Comparison of ENCODE assay signal across 28 mouse cellular contexts in genomic region chr1:54121071-54121730, GRCm38 (mm10).
"Had no signal": no experiment of that assay in that cellular context is flagged by ENCODE, and none has a peak within 500 bp of the region (broad histone marks: within the 10 kb centered on the region; RNA-seq: fewer than 3 reads in every experiment).

No protein-coding gene starts in this region.

- ATAC-seq: hindbrain, embryonic 16.5 days; inflammation-experienced regulatory T-cells, adult 6 months; intestine, embryonic 15.5 days; intestine, postnatal 0 days; liver, postnatal 0 days had no signal

- H3K36me3 ChIP-seq: heart, embryonic 13.5 days; heart, embryonic 15.5 days; hindbrain, embryonic 10.5 days; hindbrain, embryonic 12.5 days; intestine, embryonic 15.5 days; kidney, embryonic 15.5 days; limb, embryonic 10.5 days; limb, embryonic 12.5 days; liver, embryonic 13.5 days; liver, embryonic 15.5 days had no signal

- H3K4me2 ChIP-seq: heart, embryonic 11.5 days; heart, embryonic 13.5 days; heart, embryonic 15.5 days; hindbrain, embryonic 12.5 days; hindbrain, embryonic 14.5 days; intestine, embryonic 15.5 days; kidney, embryonic 15.5 days; limb, embryonic 12.5 days; liver, embryonic 11.5 days; liver, embryonic 13.5 days; liver, embryonic 15.5 days had no signal

- H3K27me3 ChIP-seq: heart, embryonic 13.5 days; heart, embryonic 15.5 days; hindbrain, embryonic 12.5 days; intestine, embryonic 15.5 days; kidney, embryonic 15.5 days; limb, embryonic 12.5 days; liver, embryonic 13.5 days; liver, embryonic 15.5 days had no signal

- H3K4me1 ChIP-seq: intestine, embryonic 15.5 days; kidney, embryonic 15.5 days; liver, embryonic 13.5 days; liver, embryonic 15.5 days had no signal

- H3K9ac ChIP-seq: heart, embryonic 13.5 days; heart, embryonic 15.5 days; hindbrain, embryonic 12.5 days; hindbrain, embryonic 14.5 days; intestine, embryonic 15.5 days; kidney, embryonic 15.5 days; limb, embryonic 12.5 days; liver, embryonic 13.5 days; liver, embryonic 15.5 days; liver, postnatal 0 days had no signal

- H3K9me3 ChIP-seq: heart, embryonic 13.5 days; heart, embryonic 15.5 days; hindbrain, embryonic 10.5 days; hindbrain, embryonic 12.5 days; intestine, embryonic 15.5 days; kidney, embryonic 15.5 days; limb, embryonic 10.5 days; limb, embryonic 12.5 days; liver, embryonic 13.5 days; liver, embryonic 15.5 days had no signal

- DNase-seq: gastrocnemius, postnatal 25 days; heart, adult 2 months; heart, postnatal 4 days; kidney, adult 18-20 months; kidney, adult 8-10 months; kidney, postnatal 14 days; kidney, postnatal 36 days; liver; liver, embryonic 13.5 days; liver, postnatal 0 days; lung, adult 2 months had no signal

- H3K4me3 ChIP-seq: heart, adult 2 months; heart, embryonic 13.5 days; heart, embryonic 15.5 days; hindbrain, embryonic 10.5 days; hindbrain, embryonic 12.5 days; intestine, embryonic 15.5 days; kidney, embryonic 15.5 days; layer of hippocampus, adult 2 months; limb, embryonic 10.5 days; limb, embryonic 12.5 days; liver, embryonic 13.5 days; liver, embryonic 15.5 days had no signal

- H3K27ac ChIP-seq: heart, adult 2 months; heart, embryonic 13.5 days; heart, embryonic 15.5 days; hindbrain, embryonic 10.5 days; hindbrain, embryonic 12.5 days; hindbrain, embryonic 14.5 days; intestine, embryonic 15.5 days; kidney, embryonic 15.5 days; kidney, postnatal 0 days; layer of hippocampus, adult 2 months; limb, embryonic 10.5 days; limb, embryonic 12.5 days; liver, embryonic 13.5 days; liver, embryonic 15.5 days had no signal
